Mouse (Mus musculus) bone marrow macrophage, adult 2 months (primary cell): ENCODE measurements at regions not wholly inside any gene's neighbourhood (a gene's known extent, or its start where the extent isn't known, plus 50 kb on each side); places are given as distances from the start of the nearest gene placed in this dataset.

ENCODE experiments used
- CTCF ChIP-seq: IDR thresholded peaks from 2 replicates; pipeline ENCODE4 v1.5.1; 2012; ENCODE audit warnings: low read depth, mild to moderate bottlenecking, low read length, moderate library complexity
- POLR2A ChIP-seq: IDR thresholded peaks from 2 replicates; pipeline ENCODE4 v1.6.1; 2012; ENCODE audit warnings: mild to moderate bottlenecking, low read depth, low read length, borderline replicate concordance

GRCm38 (mm10) chr6:99793546-99793945 lies 67.4 kb upstream of the Prok2 start:
- no peak for TF ChIP-seq POLR2A
- TF ChIP-seq CTCF = no peak
